Mouse (Mus musculus): Measurements from ENCODE around the gene Farp1.
A peak's percentile ranks its signal among the peaks of the same experiment; 100 is the strongest.

Gene Farp1

GRCm38 (mm10) chr14:121054062-121054461 is 19.1 kb downstream of the Farp1 start:
- DNase-seq (ENCODE audit: inconsistent age in 2 of 2, low spot score in 1 of 2) = no peak

GRCm38 (mm10) chr14:121057750-121058149 is 22.8 kb downstream of the Farp1 start:
- DNase-seq (ENCODE audit: inconsistent age in 2 of 2, low spot score in 1 of 2) = no peak

- no peak for DNase-seq (ENCODE audit: inconsistent age in 2 of 2, low spot score in 1 of 2)
Measured at GRCm38 (mm10) chr14:121058481-121058880, 23.5 kb downstream of the Farp1 start.

GRCm38 (mm10) chr14:121059266-121059665 is 24.3 kb downstream of the Farp1 start:
- peak; percentile 85 to 93 for DNase-seq (ENCODE audit: inconsistent age in 2 of 2, low spot score in 1 of 2)

GRCm38 (mm10) chr14:121060484-121060883 is 25.5 kb downstream of the Farp1 start:
- no peak for DNase-seq (ENCODE audit: inconsistent age in 2 of 2, low spot score in 1 of 2)

- DNase-seq (ENCODE audit: inconsistent age in 2 of 2, low spot score in 1 of 2) = peak in 1 of 2 experiments; percentile 60
Measured at GRCm38 (mm10) chr14:121061686-121062085, 26.7 kb downstream of the Farp1 start.

- DNase-seq (ENCODE audit: inconsistent age in 2 of 2, low spot score in 1 of 2) = peak in 1 of 2 experiments; percentile 81
Measured at GRCm38 (mm10) chr14:121062238-121063082, 27.5 kb downstream of the Farp1 start.

- DNase-seq (ENCODE audit: inconsistent age in 2 of 2, low spot score in 1 of 2) = no peak
Measured at GRCm38 (mm10) chr14:121064726-121065125, 29.7 kb downstream of the Farp1 start.

GRCm38 (mm10) chr14:121073093-121073866 is 38.3 kb downstream of the Farp1 start:
- DNase-seq (ENCODE audit: inconsistent age in 2 of 2, low spot score in 1 of 2) = peak in 1 of 2 experiments; percentile 75

- DNase-seq (ENCODE audit: inconsistent age in 2 of 2, low spot score in 1 of 2) = no peak
Measured at GRCm38 (mm10) chr14:121074197-121074734, 39.3 kb downstream of the Farp1 start.

GRCm38 (mm10) chr14:121080739-121081138 is 45.7 kb downstream of the Farp1 start:
- no peak for DNase-seq (ENCODE audit: inconsistent age in 2 of 2, low spot score in 1 of 2)

GRCm38 (mm10) chr14:121082341-121082740 is 47.3 kb downstream of the Farp1 start:
- DNase-seq (ENCODE audit: inconsistent age in 2 of 2, low spot score in 1 of 2) = peak in 1 of 2 experiments; percentile 42

GRCm38 (mm10) chr14:121082793-121083192 is 47.8 kb downstream of the Farp1 start:
- DNase-seq (ENCODE audit: inconsistent age in 2 of 2, low spot score in 1 of 2) = no peak

GRCm38 (mm10) chr14:121083352-121083751 is 48.4 kb downstream of the Farp1 start:
- DNase-seq (ENCODE audit: inconsistent age in 2 of 2, low spot score in 1 of 2) = no peak

GRCm38 (mm10) chr14:121092517-121092916 is 57.5 kb downstream of the Farp1 start:
- no peak for DNase-seq (ENCODE audit: inconsistent age in 2 of 2, low spot score in 1 of 2)

GRCm38 (mm10) chr14:121093860-121094259 is 58.9 kb downstream of the Farp1 start:
- no peak for DNase-seq (ENCODE audit: inconsistent age in 2 of 2, low spot score in 1 of 2)

- DNase-seq (ENCODE audit: inconsistent age in 2 of 2, low spot score in 1 of 2) = no peak
Measured at GRCm38 (mm10) chr14:121097640-121098435, 62.8 kb downstream of the Farp1 start.

- no peak for DNase-seq (ENCODE audit: inconsistent age in 2 of 2, low spot score in 1 of 2)
Measured at GRCm38 (mm10) chr14:121099120-121099519, 64.1 kb downstream of the Farp1 start.

GRCm38 (mm10) chr14:121099876-121100275 is 64.9 kb downstream of the Farp1 start:
- DNase-seq (ENCODE audit: inconsistent age in 2 of 2, low spot score in 1 of 2) = no peak

GRCm38 (mm10) chr14:121100829-121101228 is 65.8 kb downstream of the Farp1 start:
- DNase-seq (ENCODE audit: inconsistent age in 2 of 2, low spot score in 1 of 2) = no peak

- DNase-seq (ENCODE audit: inconsistent age in 2 of 2, low spot score in 1 of 2) = no peak
Measured at GRCm38 (mm10) chr14:121101531-121101930, 66.5 kb downstream of the Farp1 start.
